Mouse (Mus musculus): ENCODE data around the gene Cdk5rap3. TPM values are rescaled to one million over a fixed set of nuclear protein-coding genes. Genes with fewer than 3 reads are reported as not detected.

The Cdk5rap3 gene
- polyA plus RNA-seq, 1 experiment from 2014 or later: 80.6 TPM

- Histone ChIP-seq H3K4me3 (ENCODE audit: low read depth, low read length) (no peak overlapping the region), H3K9me3 (replicated peaks; ENCODE audit: control insufficient read depth, low read length, poor library complexity, severe bottlenecking) (no peaks in the 10 kb centered on the region), H3K4me2 (ENCODE audit: low read length) (no peak overlapping the region), H3K4me1 (ENCODE audit: control insufficient read depth, insufficient read depth, low read length) (peaks cover 16% of the 10 kb centered on the region), H3K27me3 (ENCODE audit: control insufficient read depth, insufficient read depth, low read depth, low read length) (no peaks in the 10 kb centered on the region), H3K36me3 (ENCODE audit: control insufficient read depth, insufficient read depth, low read length) (peaks cover 9% of the 10 kb centered on the region; the same call in 1 of the 2 replicates), H3K27ac (ENCODE audit: low read length) (no peak overlapping the region), H3K9ac (ENCODE audit: low read depth, low read length) (no peak overlapping the region)
- 92% methylated on average over 4 of the region's 4 CpGs for WGBS
- ATAC-seq: no peak
Observed at GRCm38 (mm10) chr11:96947849-96948248, 31.6 kb upstream of the Cdk5rap3 start.

GRCm38 (mm10) chr11:96946498-96946897 is 30.2 kb upstream of the Cdk5rap3 start:
- ATAC-seq: no peak
- no peak overlapping the region for H3K4me3 ChIP-seq (ENCODE audit: low read depth, low read length)
- no peaks in the 10 kb centered on the region for H3K9me3 ChIP-seq (replicated peaks; ENCODE audit: control insufficient read depth, low read length, poor library complexity, severe bottlenecking)
- 75% methylated on average over 9 of the region's 9 CpGs for WGBS
- H3K9ac ChIP-seq (ENCODE audit: low read depth, low read length): no peak overlapping the region
- peak overlapping the region; percentile 4; the same call in 1 of the 2 replicates for H3K4me2 ChIP-seq (ENCODE audit: low read length)
- peaks cover under 1% of the 10 kb centered on the region; the same call in 1 of the 2 replicates for H3K36me3 ChIP-seq (ENCODE audit: control insufficient read depth, insufficient read depth, low read length)
- peaks cover 16% of the 10 kb centered on the region for H3K4me1 ChIP-seq (ENCODE audit: control insufficient read depth, insufficient read depth, low read length)
- H3K27me3 ChIP-seq (ENCODE audit: control insufficient read depth, insufficient read depth, low read depth, low read length): no peaks in the 10 kb centered on the region; the same call in 1 of the 2 replicates
- H3K27ac ChIP-seq (ENCODE audit: low read length): no peak overlapping the region

DNA sequence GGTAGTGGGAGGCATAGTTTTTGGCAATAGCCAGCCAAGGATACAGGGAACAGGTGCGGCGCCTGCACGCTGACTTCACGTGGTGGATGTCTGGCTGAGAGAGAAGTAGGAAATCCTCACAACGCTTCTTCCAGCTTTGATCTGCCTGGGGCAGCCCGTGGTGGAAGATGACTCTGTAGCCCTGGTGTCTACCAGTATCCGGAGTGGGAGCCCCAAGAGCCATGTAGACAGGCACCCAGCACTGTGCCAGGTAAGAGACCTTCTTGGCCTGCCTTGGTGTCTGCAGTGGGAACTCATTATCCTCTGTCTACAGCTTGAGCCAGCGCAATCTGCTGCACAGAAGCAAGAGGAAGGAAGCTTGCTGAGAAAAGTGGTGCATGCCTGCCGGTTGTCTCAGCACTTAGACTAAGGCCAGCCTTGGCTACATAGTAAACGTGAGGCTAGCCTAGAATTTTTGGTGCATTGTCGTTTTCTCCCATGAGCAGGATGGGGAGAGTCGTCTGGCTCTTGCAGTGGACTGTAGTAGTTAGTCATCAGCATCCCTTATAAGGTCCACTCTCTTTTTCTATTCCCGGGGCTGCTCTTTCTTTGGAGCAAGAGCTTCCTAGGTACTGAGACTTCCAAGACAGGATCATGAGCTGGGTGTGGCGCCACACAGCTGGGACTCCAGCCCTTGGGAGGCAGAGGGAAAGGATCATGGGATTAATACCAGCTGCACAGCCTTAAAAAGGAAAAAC is 28.7 kb upstream of the Cdk5rap3 start:
- H3K9ac ChIP-seq (ENCODE audit: low read depth, low read length): peak overlapping the region; percentile 73; the same call in 1 of the 2 replicates
- H3K9me3 ChIP-seq (replicated peaks; ENCODE audit: control insufficient read depth, low read length, poor library complexity, severe bottlenecking): no peaks in the 10 kb centered on the region
- H3K27me3 ChIP-seq (ENCODE audit: control insufficient read depth, insufficient read depth, low read depth, low read length): no peaks in the 10 kb centered on the region; the same call in 1 of the 2 replicates
- no peak for ATAC-seq
- 86% methylated on average over 14 of the region's 14 CpGs for WGBS
- H3K4me1 ChIP-seq (ENCODE audit: control insufficient read depth, insufficient read depth, low read length): peaks cover 16% of the 10 kb centered on the region
- H3K4me2 ChIP-seq (ENCODE audit: low read length): peak overlapping the region; percentile 91
- H3K36me3 ChIP-seq (ENCODE audit: control insufficient read depth, insufficient read depth, low read length): no peaks in the 10 kb centered on the region; the same call in 1 of the 2 replicates
- peak overlapping the region; percentile 61; the same call in 1 of the 2 replicates for H3K4me3 ChIP-seq (ENCODE audit: low read depth, low read length)
- H3K27ac ChIP-seq (ENCODE audit: low read length): no peak overlapping the region

- peak; percentile 98 for ATAC-seq
- Histone ChIP-seq H3K4me1 (ENCODE audit: control insufficient read depth, insufficient read depth, low read length) (peaks cover 16% of the 10 kb centered on the region), H3K4me2 (ENCODE audit: low read length) (peak within 1 kb of the TSS; percentile 91), H3K4me3 (ENCODE audit: low read depth, low read length) (peak within 1 kb of the TSS; percentile 61), H3K27ac (ENCODE audit: low read length) (peak within 1 kb of the TSS; percentile 62; the same call in 1 of the 2 replicates), H3K36me3 (ENCODE audit: control insufficient read depth, insufficient read depth, low read length) (no peaks in the 10 kb centered on the region), H3K9me3 (replicated peaks; ENCODE audit: control insufficient read depth, low read length, poor library complexity, severe bottlenecking) (no peaks in the 10 kb centered on the region), H3K27me3 (ENCODE audit: control insufficient read depth, insufficient read depth, low read depth, low read length) (no peaks in the 10 kb centered on the region; the same call in 1 of the 2 replicates), H3K9ac (ENCODE audit: low read depth, low read length) (peak within 1 kb of the TSS; percentile 73)
- WGBS: under 1% methylated on average over 29 of the region's 29 CpGs
Observed at GRCm38 (mm10) chr11:96943746-96944304, 27.5 kb upstream of the Cdk5rap3 start, which contains the start of gene Pnpo. Pnpo (minus strand) TSS chr11:96943986.

- Histone ChIP-seq H3K9me3 (replicated peaks; ENCODE audit: control insufficient read depth, low read length, poor library complexity, severe bottlenecking) (no peaks in the 10 kb centered on the region), H3K9ac (ENCODE audit: low read depth, low read length) (no peak overlapping the region), H3K36me3 (ENCODE audit: control insufficient read depth, insufficient read depth, low read length) (no peaks in the 10 kb centered on the region), H3K27ac (ENCODE audit: low read length) (no peak overlapping the region), H3K4me1 (ENCODE audit: control insufficient read depth, insufficient read depth, low read length) (peaks cover 16% of the 10 kb centered on the region), H3K4me2 (ENCODE audit: low read length) (no peak overlapping the region), H3K27me3 (ENCODE audit: control insufficient read depth, insufficient read depth, low read depth, low read length) (no peaks in the 10 kb centered on the region; the same call in 1 of the 2 replicates), H3K4me3 (ENCODE audit: low read depth, low read length) (no peak overlapping the region)
- no peak for ATAC-seq
- 81% methylated on average over 6 of the region's 6 CpGs for WGBS
Observed at GRCm38 (mm10) chr11:96941989-96942590, 25.8 kb upstream of the Cdk5rap3 start.

DNA sequence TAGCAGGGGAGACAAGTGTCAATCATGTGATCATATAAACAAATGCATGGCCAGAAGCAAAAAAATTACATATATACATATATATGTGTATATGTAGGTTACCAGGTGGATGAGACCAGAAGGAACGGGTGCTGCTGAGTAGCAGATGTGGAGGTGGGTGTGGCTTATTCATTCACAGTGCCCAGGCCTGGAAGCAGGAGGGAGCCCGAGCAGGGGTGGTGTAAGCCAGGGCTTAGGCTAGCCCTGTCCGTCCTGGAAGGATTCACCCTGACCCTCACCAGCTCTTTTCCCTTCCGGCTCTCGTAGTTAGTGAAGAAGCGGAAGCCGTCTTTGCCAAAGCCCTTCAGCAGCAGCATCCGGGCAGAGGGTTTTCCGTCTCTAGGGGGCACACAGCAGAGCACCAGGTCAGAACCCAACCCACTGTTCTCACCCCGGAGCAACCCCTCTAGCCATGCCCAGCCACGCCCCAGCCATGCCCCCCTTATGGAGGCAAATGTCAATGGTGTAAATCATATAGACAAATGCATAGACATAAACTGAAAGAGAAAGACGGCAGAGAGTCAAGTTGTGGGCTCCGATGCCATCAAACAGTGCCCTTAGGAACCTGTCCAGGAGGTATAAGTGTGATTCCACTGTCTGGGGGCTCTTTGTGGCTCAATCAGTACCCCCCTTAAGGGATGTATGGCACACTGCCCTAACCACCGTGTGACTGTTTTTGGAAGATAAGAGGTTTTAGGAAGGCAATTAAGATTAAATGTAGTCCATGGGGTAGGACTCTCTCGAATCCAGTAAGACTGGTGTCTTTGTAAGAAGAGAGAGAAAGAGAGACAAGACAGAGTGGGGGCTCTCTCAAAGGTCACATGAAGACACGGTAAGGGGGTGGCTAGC is 24.5 kb upstream of the Cdk5rap3 start:
- Histone ChIP-seq H3K4me2 (ENCODE audit: low read length) (no peak overlapping the region), H3K27me3 (ENCODE audit: control insufficient read depth, insufficient read depth, low read depth, low read length) (no peaks in the 10 kb centered on the region; the same call in 1 of the 2 replicates), H3K4me3 (ENCODE audit: low read depth, low read length) (no peak overlapping the region), H3K4me1 (ENCODE audit: control insufficient read depth, insufficient read depth, low read length) (peaks cover 16% of the 10 kb centered on the region), H3K9ac (ENCODE audit: low read depth, low read length) (no peak overlapping the region), H3K9me3 (replicated peaks; ENCODE audit: control insufficient read depth, low read length, poor library complexity, severe bottlenecking) (no peaks in the 10 kb centered on the region), H3K36me3 (ENCODE audit: control insufficient read depth, insufficient read depth, low read length) (no peaks in the 10 kb centered on the region), H3K27ac (ENCODE audit: low read length) (no peak overlapping the region)
- no peak for ATAC-seq
- 72% methylated on average over 16 of the region's 16 CpGs for WGBS

DNA sequence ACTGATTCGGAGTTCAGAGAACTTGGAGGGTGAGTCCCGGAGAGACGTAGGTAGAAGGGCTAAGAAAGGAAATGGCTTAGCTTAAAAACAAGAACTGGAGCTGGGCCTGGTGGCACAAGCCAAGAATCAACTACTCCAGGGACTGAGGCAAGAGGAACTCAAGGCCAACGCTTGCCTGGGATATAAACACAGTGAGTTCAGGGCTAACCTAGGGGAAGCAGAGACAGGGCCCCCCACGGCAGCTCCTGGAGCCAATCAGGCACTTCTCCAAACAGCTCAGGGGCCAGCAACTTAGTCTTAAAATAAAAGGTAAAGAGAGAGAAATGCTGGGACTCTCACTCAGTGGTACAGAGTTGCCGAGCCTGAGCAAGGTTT is 22.1 kb upstream of the Cdk5rap3 start:
- ATAC-seq: no peak
- no peaks in the 10 kb centered on the region for H3K9me3 ChIP-seq (replicated peaks; ENCODE audit: control insufficient read depth, low read length, poor library complexity, severe bottlenecking)
- no peak overlapping the region for H3K4me3 ChIP-seq (ENCODE audit: low read depth, low read length)
- 83% methylated on average over 6 of the region's 6 CpGs for WGBS
- no peak overlapping the region for H3K9ac ChIP-seq (ENCODE audit: low read depth, low read length)
- no peaks in the 10 kb centered on the region; the same call in 1 of the 2 replicates for H3K27me3 ChIP-seq (ENCODE audit: control insufficient read depth, insufficient read depth, low read depth, low read length)
- H3K27ac ChIP-seq (ENCODE audit: low read length): no peak overlapping the region
- no peak overlapping the region for H3K4me2 ChIP-seq (ENCODE audit: low read length)
- peaks cover 3% of the 10 kb centered on the region for H3K4me1 ChIP-seq (ENCODE audit: control insufficient read depth, insufficient read depth, low read length)
- no peaks in the 10 kb centered on the region for H3K36me3 ChIP-seq (ENCODE audit: control insufficient read depth, insufficient read depth, low read length)

DNA sequence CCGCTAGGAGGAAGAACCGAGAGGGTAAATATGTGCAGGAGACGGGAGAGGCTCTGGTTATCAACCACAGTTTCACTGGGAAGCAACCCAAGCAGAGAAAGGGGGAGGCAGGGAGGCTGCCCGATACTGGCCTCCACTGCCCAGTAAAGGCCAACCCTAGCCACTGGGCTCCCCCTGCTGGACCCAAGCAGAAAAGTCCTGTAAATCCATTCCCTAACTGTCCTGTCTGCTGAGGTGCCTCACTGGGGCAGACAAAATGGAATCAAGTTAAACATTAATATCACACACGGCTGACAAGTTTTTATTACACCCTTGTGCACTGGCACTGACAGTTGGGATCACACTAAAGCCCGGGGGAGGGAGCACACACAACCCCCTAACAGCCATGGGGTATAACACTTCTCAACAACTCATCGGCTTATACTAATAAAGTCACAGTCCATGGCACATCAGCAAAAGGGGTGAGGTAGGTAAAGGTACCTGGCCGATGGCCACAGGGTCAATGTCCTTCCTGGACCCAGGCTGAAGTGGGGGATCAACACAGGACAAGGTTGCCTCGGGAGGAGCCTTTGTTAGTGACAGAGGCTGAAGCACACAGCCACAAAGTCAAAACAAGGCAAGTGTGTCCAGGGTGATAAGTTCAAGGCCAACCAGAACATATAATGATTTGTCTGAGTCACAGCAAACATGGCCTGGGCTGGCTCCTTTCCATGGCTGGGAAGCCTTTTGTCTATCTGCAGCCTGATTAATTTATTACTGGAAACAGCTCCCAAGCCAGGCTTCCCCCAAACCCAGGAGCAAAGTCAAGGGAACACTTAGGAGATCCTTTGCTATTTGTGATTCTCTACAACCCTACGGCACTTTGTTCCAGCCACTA is 21.5 kb upstream of the Cdk5rap3 start:
- Histone ChIP-seq H3K9ac (ENCODE audit: low read depth, low read length) (no peak overlapping the region), H3K4me1 (ENCODE audit: control insufficient read depth, insufficient read depth, low read length) (no peaks in the 10 kb centered on the region), H3K27me3 (ENCODE audit: control insufficient read depth, insufficient read depth, low read depth, low read length) (no peaks in the 10 kb centered on the region; the same call in 1 of the 2 replicates), H3K4me2 (ENCODE audit: low read length) (no peak overlapping the region), H3K4me3 (ENCODE audit: low read depth, low read length) (no peak overlapping the region), H3K9me3 (replicated peaks; ENCODE audit: control insufficient read depth, low read length, poor library complexity, severe bottlenecking) (no peaks in the 10 kb centered on the region), H3K27ac (ENCODE audit: low read length) (no peak overlapping the region), H3K36me3 (ENCODE audit: control insufficient read depth, insufficient read depth, low read length) (no peaks in the 10 kb centered on the region)
- ATAC-seq: no peak
- WGBS: 52% methylated on average over 10 of the region's 10 CpGs
